Mouse (Mus musculus): ENCODE data around the gene Ackr2.

- TF ChIP-seq CTCF (conservative IDR thresholded peaks at IDR 0.05; ENCODE audit: insufficient read depth, insufficient read length, low read depth, low read length) (peak; percentile 66), POLR2A (IDR thresholded peaks at IDR 0.05; ENCODE audit: low read depth, low read length) (no peak)
Measured at GRCm38 (mm10) chr9:121947784-121948183, 49.6 kb downstream of the Ackr2 start.

Data from kidney, adult 2 months (tissue).